Mouse (Mus musculus) G1E (cell line): ENCODE results near the gene Mrto4. TPM values are rescaled to one million over a fixed set of nuclear protein-coding genes. Genes with fewer than 3 reads are reported as not detected.
A peak's percentile ranks its signal among the peaks of the same experiment; 100 is the strongest.

Experiments used
- ATAC-seq: 2 replicates; pipeline ENCODE4 v1.8.0; 2016; ENCODE audit warnings: mild to moderate bottlenecking; ENCODE audit not compliant: insufficient number of reproducible peaks, poor library complexity, low FRiP score, severe bottlenecking; ENCODE audit errors: extremely low read depth
- DNase-seq: peaks from one replicate; pipeline ENCODE4 v3.0.0; 2012; ENCODE audit warnings: low spot score
- H3K27me3 ChIP-seq: 2 replicates; pipeline ENCODE4 v1.6.1; 2012; ENCODE audit warnings: mild to moderate bottlenecking, low read length, inconsistent platforms; ENCODE audit not compliant: insufficient read depth
- H3K36me3 ChIP-seq: replicated peaks from 2 replicates; pipeline ENCODE3; 2012; ENCODE audit warnings: mild to moderate bottlenecking, inconsistent platforms
- H3K4me1 ChIP-seq: 2 replicates; pipeline ENCODE4 v1.6.1; 2012; ENCODE audit warnings: low read depth, low read length, inconsistent platforms, mixed read lengths; ENCODE audit not compliant: insufficient read depth
- H3K4me3 ChIP-seq: 2 replicates; pipeline ENCODE4 v1.5.1; 2012; ENCODE audit warnings: low read depth, mild to moderate bottlenecking, inconsistent platforms, low read length, moderate library complexity, mixed read lengths
- H3K9me3 ChIP-seq: replicated peaks from 2 replicates; pipeline ENCODE4 v1.6.1; 2012; ENCODE audit warnings: inconsistent platforms
- CTCF ChIP-seq: IDR thresholded peaks from 2 replicates; pipeline ENCODE4 v1.5.1; 2012; ENCODE audit warnings: low read depth, low read length, inconsistent platforms, mixed read lengths
- GATA1 ChIP-seq: IDR thresholded peaks from 2 replicates; pipeline ENCODE4 v1.6.1; 2012; ENCODE audit warnings: borderline replicate concordance, low read length, inconsistent platforms, mixed read lengths
- GATA2 ChIP-seq: IDR thresholded peaks from 2 replicates; pipeline ENCODE4 v1.6.1; 2012; ENCODE audit warnings: low read depth, low read length, inconsistent platforms, borderline replicate concordance
- POLR2AphosphoS5 ChIP-seq: IDR thresholded peaks from 2 replicates; pipeline ENCODE4 v1.6.1; 2012; ENCODE audit warnings: low read depth, low read length, inconsistent platforms; ENCODE audit not compliant: insufficient replicate concordance
- TAL1 ChIP-seq: conservative IDR thresholded peaks from 2 replicates; pipeline ENCODE4 v1.6.1; 2012; ENCODE audit warnings: low read depth, low read length, inconsistent platforms, mixed read lengths
- polyA plus RNA-seq: library from polyadenylated mRNA; stranded (reverse); fragments of >175 nt; gene quantifications from 2 replicates; pipeline ENCODE4 v1.2.3, GENCODE M21; 2012
- total RNA-seq, 2 experiments: library from RNA; stranded (forward) in 1 of 2; stranded (reverse) in 1 of 2; fragments of 200-1000 nt in 1 of 2; fragments of >200 nt in 1 of 2; fragmentation: Nextera tagmentation in 1 of 2; gene quantifications; 2 replicates each; pipeline ENCODE4 v1.2.3; 2014 to 2017

The Mrto4 gene
- total and polyA plus RNA-seq, 3 experiments, result 60.7 to 97.0 (median 65.6) TPM

DNA sequence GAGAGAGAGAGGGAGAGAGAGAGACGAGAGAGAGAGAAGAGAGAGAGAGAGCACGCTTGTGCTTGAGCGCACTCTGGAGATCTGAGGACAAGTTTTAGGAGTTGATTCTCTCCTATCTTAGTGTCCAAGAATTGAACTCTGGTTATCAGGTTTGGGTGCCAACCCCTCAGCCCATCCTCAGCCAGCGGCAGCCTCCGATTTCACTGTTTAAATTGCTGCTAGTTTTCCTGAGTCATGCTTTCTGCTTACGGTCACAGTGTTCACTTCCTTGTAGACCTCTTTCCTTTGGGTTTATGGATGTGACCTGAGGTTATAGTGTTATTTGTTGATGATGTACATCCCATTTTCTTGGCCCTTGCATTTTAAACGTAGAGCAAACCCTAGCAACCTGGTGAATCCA is 29.9 kb upstream of the Mrto4 start:
- peaks cover 53% of the 10 kb centered on the region for H3K4me1 ChIP-seq
- H3K9me3 ChIP-seq, result no peaks in the 10 kb centered on the region
- peak overlapping the region; percentile 84; the same call in 1 of the 2 replicates for H3K4me3 ChIP-seq
- TF ChIP-seq POLR2AphosphoS5, result no peak
- no peak for TF ChIP-seq TAL1
- TF ChIP-seq GATA2, result no peak
- TF ChIP-seq CTCF, result no peak
- TF ChIP-seq GATA1, result no peak
- DNase-seq (peak; percentile 16), ATAC-seq (peak; percentile 15; the same call in 1 of the 2 replicates)
- peaks cover 51% of the 10 kb centered on the region for H3K36me3 ChIP-seq
- H3K27me3 ChIP-seq, result no peaks in the 10 kb centered on the region

- TF ChIP-seq TAL1 (no peak), GATA1 (no peak), CTCF (no peak), GATA2 (no peak), POLR2AphosphoS5 (no peak)
- DNase-seq (no peak), ATAC-seq (no peak)
- H3K27me3 ChIP-seq, result no peaks in the 10 kb centered on the region
- H3K36me3 ChIP-seq, result peaks cover 52% of the 10 kb centered on the region
- H3K9me3 ChIP-seq, result no peaks in the 10 kb centered on the region
- H3K4me1 ChIP-seq, result peaks cover 48% of the 10 kb centered on the region
- H3K4me3 ChIP-seq, result peak overlapping the region; percentile 84
These were observed 29.1 kb upstream of the Mrto4 start for GRCm38 (mm10) chr4:139381452-139381845.

DNA sequence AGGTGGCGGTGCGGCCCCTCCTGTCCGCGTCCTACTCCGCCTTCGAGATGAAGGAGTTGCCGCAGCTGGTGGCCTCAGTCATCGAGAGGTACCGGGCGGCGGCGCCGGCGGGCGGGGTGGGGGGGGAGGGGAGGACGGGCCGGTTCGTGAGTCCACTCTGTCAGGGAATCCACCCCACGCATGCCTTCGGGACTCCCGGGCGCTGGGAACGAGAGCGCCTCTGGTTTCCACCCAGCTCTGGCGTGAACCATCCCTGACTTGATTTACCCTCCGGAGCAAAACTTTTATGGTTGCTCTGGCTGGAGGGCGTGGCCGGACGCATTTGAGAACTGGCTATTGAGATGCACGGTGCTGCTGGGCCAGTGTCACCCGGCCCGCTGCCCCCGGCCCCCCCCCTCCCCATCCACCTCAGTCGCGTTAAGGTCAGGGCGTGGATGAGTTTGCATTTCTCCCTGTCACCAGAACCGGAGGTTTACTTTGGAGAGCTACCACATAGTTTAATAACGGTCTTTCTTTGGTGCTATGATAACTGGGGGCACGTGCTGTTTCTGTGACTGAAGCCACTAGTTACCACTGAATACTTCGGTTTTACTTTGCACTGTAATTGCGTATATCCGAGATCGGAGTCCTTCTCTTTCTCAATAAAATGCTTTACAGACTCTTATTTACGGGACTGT is 28.5 kb upstream of the Mrto4 start:
- ATAC-seq (peak; percentile 38), DNase-seq (peak; percentile 61)
- H3K4me1 ChIP-seq, result peaks cover 44% of the 10 kb centered on the region
- TF ChIP-seq GATA1 (no peak), POLR2AphosphoS5 (no peak), CTCF (no peak), GATA2 (no peak), TAL1 (no peak)
- H3K9me3 ChIP-seq, result no peaks in the 10 kb centered on the region
- H3K27me3 ChIP-seq, result no peaks in the 10 kb centered on the region
- H3K36me3 ChIP-seq, result peaks cover 53% of the 10 kb centered on the region
- H3K4me3 ChIP-seq, result peak overlapping the region; percentile 84

DNA sequence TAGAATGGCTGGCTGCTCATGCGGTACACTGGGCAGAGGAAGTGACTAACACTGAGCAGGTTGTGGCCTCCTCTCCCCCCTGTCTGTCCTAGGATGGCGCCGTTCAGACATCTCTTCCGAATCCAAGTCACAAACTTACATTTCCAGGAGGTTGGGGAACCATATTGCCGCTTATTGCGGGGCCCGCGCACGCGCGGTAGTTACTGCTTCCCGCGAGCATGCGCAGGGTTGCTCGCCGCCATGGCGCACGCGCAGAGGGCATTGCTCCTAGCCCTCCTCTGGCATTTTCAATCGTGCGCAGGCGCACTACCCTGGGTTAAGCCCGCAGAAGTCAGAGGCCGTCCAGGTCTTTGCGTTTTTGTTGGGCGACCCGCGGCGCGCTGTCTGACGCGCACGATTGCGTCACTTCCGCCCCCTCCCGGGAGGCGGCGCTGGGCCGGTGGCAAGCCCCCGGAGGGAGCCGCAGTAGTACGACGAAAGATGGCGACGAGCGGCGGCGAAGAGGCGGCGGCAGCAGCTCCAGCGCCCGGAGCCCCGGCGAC is 27.9 kb upstream of the Mrto4 start:
- TF ChIP-seq TAL1 (no peak), CTCF (no peak), GATA2 (no peak), POLR2AphosphoS5 (no peak), GATA1 (no peak)
- peak; percentile 79 for ATAC-seq

DNA sequence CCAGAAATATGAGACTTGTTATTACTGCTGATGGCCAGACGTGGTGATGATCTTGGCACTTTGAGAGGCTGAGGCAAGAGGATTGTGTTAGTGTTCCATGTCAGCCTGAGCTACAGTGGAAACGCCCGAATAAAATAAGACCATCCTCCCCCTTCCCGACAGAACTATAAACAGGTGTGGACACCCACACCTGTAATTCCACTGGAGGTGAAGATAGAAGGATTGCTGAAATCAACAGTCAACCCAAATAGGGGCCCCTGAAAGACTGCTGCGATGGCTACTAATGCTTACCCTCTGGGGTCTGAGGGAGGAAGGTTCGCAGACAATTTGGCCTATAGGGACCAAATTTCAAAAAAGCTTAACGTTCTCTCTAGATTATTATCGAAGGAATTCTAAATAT is 27.3 kb upstream of the Mrto4 start:
- H3K9me3 ChIP-seq, result no peaks in the 10 kb centered on the region
- DNase-seq (no peak), ATAC-seq (no peak)
- peaks cover 54% of the 10 kb centered on the region for H3K36me3 ChIP-seq
- no peaks in the 10 kb centered on the region for H3K27me3 ChIP-seq
- H3K4me1 ChIP-seq, result peaks cover 37% of the 10 kb centered on the region
- peak overlapping the region; percentile 84 for H3K4me3 ChIP-seq
- TF ChIP-seq TAL1 (no peak), POLR2AphosphoS5 (no peak), GATA2 (no peak), CTCF (no peak), GATA1 (no peak)

More for the DNA sequence above, 27.9 kb upstream of the Mrto4 start:
- Histone ChIP-seq H3K4me3 (peak overlapping the region; percentile 84), H3K27me3 (no peaks in the 10 kb centered on the region), H3K9me3 (no peaks in the 10 kb centered on the region), H3K4me1 (peaks cover 40% of the 10 kb centered on the region), H3K36me3 (peaks cover 54% of the 10 kb centered on the region)
- DNase-seq, result peak; percentile 94

DNA sequence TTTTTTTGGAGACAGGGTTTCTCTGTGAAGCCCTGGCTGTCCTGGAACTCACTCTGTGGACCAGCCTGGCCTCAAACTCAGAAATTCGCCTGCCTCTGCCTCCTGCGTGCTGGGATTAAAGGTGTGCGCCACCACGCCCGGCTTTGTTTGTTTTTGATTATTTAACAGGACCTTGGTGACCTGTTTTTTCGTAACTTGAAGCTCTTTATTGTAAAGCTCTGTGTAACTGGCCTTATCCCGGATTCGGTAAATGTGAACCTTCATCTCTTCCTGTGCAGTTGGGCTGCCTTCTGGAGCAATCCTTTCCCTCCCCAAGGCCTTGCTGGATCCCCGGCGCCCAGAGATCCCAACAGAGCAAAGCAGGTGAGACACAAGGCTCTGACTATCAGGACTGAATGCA is 21.2 kb upstream of the Mrto4 start:
- peaks cover 5% of the 10 kb centered on the region for H3K4me1 ChIP-seq
- no peak overlapping the region for H3K4me3 ChIP-seq
- no peaks in the 10 kb centered on the region for H3K27me3 ChIP-seq
- no peak for ATAC-seq
- no peak for DNase-seq
- TF ChIP-seq TAL1, result no peak
- TF ChIP-seq POLR2AphosphoS5, result no peak
- H3K36me3 ChIP-seq, result peaks cover 100% of the 10 kb centered on the region
- H3K9me3 ChIP-seq, result no peaks in the 10 kb centered on the region

- H3K4me1 ChIP-seq, result peaks cover 4% of the 10 kb centered on the region
- TF ChIP-seq POLR2AphosphoS5 (no peak), CTCF (no peak), GATA2 (no peak), TAL1 (no peak), GATA1 (no peak)
- no peaks in the 10 kb centered on the region for H3K27me3 ChIP-seq
- DNase-seq (no peak), ATAC-seq (no peak)
- H3K36me3 ChIP-seq, result peaks cover 100% of the 10 kb centered on the region
- H3K9me3 ChIP-seq, result no peaks in the 10 kb centered on the region
- no peak overlapping the region for H3K4me3 ChIP-seq
These were observed 20.8 kb upstream of the Mrto4 start for GRCm38 (mm10) chr4:139373130-139373529.
